Mouse (Mus musculus) MEL-GATA-1-ER (cell line): ENCODE measurements around the gene Tmem94.

ENCODE experiments used
- DNase-seq: peaks from one replicate; pipeline ENCODE4 v3.0.0-alpha.2; 2012; ENCODE audit warnings: low read depth; ENCODE audit errors: extremely low read depth

Tmem94 gene

GRCm38 (mm10) chr11:115807971-115808370, 42.7 kb downstream of the Tmem94 start:
- DNase-seq = no peak

GRCm38 (mm10) chr11:115808696-115809310, 43.6 kb downstream of the Tmem94 start:
- no peak for DNase-seq

- DNase-seq = no peak
Measured at GRCm38 (mm10) chr11:115809311-115809781, 44.1 kb downstream of the Tmem94 start.

GRCm38 (mm10) chr11:115810377-115810776, 45.1 kb downstream of the Tmem94 start:
- DNase-seq = no peak

GRCm38 (mm10) chr11:115811381-115812093, 46.3 kb downstream of the Tmem94 start:
- no peak for DNase-seq

- no peak for DNase-seq
Measured at GRCm38 (mm10) chr11:115812095-115812494, 46.9 kb downstream of the Tmem94 start.

GRCm38 (mm10) chr11:115812533-115813420, 47.5 kb downstream of the Tmem94 start:
- no peak for DNase-seq

GRCm38 (mm10) chr11:115813507-115814296, 48.5 kb downstream of the Tmem94 start, which contains the start of gene Caskin2:
TSS of gene Caskin2 (minus strand) at chr11:115813639.
- DNase-seq = peak; percentile 85

DNA sequence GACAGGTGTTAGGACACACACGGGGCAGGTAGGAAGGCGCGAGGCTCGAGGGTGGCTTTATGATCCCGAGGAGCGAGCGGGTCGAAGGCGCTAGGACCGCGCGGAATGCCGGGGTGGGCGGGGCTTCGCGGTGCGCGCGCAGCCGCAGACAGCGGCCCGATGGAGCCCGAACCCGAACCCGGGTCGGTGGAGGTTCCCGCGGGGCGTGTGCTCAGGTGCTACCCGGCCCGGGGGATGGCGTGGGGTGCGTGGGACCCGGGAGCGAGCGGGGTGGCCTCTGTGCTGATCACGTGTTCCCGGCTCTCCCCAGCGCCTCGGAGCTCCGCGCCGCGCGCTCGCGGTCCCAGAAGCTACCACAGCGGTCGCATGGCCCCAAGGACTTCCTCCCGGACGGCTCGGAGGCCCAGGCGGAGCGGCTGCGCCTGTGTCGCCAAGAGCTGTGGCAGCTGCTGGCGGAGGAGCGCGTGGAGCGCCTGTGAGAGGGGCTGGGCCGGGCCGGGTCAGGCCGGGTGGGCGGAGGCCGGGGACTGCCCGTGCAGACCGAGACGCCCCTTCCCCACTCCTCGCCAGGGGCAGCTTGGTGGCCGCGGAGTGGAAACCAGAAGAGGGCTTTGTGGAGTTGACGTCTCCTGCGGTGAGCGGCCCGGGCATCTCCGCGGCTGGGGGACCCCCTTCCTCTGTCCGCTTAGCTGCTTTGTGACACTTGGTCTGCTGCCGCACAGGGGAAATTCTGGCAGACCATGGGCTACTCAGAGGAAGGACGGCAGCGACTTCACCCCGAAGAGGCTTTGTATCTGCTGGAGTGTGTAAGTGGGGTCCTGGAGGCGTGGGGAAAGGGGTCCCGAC, 49.6 kb downstream of the Tmem94 start, which contains the start of gene Tsen54:
Gene Tsen54, plus strand, starts transcription at position 120 of the 846 bp plus-strand sequence.
- no peak for DNase-seq

GRCm38 (mm10) chr11:115817331-115817730, 52.1 kb downstream of the Tmem94 start:
- DNase-seq = no peak

DNA sequence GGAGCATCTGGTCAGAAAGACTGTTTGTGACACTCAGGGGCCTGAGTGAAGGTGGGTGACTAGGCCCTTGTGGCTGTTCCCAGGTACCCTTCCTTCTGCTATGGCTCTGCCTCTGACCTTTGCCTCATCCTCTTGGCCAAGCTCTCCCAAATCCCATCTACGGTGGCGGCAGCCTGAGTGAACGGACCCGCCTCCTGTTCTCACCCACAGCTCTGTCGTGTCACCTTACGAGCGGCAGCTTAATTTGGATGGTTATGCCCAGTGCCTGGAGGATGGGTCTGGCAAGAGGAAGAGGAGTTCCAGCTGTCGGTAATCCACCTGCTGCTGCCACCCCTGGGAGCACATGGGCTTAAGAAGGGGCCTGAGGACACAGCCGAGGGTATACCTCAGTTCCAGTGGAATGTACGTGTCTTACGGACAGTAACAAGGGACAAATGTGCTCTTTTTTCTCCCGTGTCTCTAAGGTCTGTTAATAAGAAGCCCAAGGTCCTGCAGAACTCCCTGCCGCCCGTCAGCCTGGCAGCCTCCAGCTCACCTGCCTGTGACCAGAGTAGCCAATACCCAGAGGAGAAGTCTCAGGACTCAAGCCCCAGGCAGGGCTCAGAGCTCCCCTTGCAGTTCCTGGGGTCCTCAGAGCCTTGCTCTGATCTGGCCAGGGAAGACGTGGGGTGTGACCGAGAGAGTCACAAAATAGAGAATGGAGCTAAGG, 54.8 kb downstream of the Tmem94 start:
- no peak for DNase-seq

GRCm38 (mm10) chr11:115821001-115821400, 55.8 kb downstream of the Tmem94 start:
- DNase-seq = no peak

- peak; percentile 66 for DNase-seq
Measured at GRCm38 (mm10) chr11:115823774-115824740, 58.8 kb downstream of the Tmem94 start, which contains the start of gene Llgl2. TSS of gene Llgl2 (plus strand) at chr11:115824049.

DNA sequence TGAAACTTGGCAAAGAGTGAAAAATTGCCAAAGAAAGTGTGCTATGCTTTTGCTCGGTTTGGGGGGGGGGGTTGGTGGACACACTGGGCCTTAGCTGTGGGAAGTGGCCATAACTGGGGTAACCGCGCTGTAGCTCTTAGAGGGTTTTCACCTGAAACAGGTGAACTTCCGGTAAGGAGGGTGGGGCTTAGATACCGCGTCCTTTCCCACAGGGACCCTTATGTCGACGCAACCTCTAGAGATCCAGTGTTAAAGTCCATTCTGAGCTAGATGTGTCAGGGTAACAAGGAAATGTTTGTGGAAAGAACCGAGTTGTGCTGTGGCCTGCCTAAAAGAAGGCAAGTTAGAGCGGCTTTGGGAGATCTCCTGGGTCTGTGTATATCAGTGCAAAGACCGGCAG, 59.6 kb downstream of the Tmem94 start:
- no peak for DNase-seq

GRCm38 (mm10) chr11:115826487-115826886, 61.3 kb downstream of the Tmem94 start:
- DNase-seq = no peak

GRCm38 (mm10) chr11:115827624-115828023, 62.4 kb downstream of the Tmem94 start:
- no peak for DNase-seq

DNA sequence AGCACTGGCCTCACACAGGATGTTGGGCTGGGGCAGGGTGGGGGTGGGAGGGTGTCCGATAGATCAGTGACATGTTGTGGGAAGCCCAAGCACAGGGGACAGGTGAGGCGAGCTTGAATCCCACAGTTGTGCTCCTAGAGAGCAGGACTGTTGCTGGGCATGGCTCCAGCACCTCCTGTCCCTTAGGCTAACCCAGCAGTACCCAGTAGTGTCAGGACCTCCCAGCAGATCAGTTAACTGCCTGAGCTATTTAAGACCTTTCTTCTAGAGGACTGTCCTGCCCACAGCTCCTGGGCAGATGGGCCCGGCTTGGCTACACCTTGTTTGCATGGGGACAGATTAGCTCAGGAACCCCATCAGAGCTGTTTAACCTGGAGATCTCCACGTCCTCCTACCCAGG, 63.8 kb downstream of the Tmem94 start:
- no peak for DNase-seq
